Mouse (Mus musculus) limb, embryonic 11.5 days (tissue): ENCODE results near the gene Bcar3. TPM values are rescaled to one million over a fixed set of nuclear protein-coding genes. Genes with fewer than 3 reads are reported as not detected.
A peak's percentile ranks its signal among the peaks of the same experiment; 100 is the strongest.

Experiments
- ATAC-seq: fragments of 200-750 bp; cut with Nextera tagmentation; 2 replicates; pipeline ENCODE4 v1.8.0; 2017; ENCODE audit warnings: low read depth; ENCODE audit not compliant: insufficient number of reproducible peaks, low FRiP score, low TSS enrichment
- DNase-seq: peaks from one replicate; pipeline ENCODE4 v3.0.0-alpha.2; 2015; ENCODE audit warnings: low spot score
- H3K27ac ChIP-seq: fragments of 300-500 bp; sonication (generic); replicated peaks from 2 replicates; pipeline ENCODE4 v1.5.1; 2014; ENCODE audit warnings: low read depth, mild to moderate bottlenecking, low read length
- H3K27me3 ChIP-seq: fragments of 300-500 bp; sonication (generic); 2 replicates; pipeline ENCODE4 v1.6.1; 2014; ENCODE audit warnings: mild to moderate bottlenecking, low read length, mixed read lengths; ENCODE audit not compliant: control insufficient read depth, insufficient read depth
- H3K36me3 ChIP-seq: fragments of 300-500 bp; sonication (generic); 2 replicates; pipeline ENCODE4 v1.6.1; 2014; ENCODE audit warnings: mild to moderate bottlenecking, low read length, moderate library complexity, mixed read lengths; ENCODE audit not compliant: control insufficient read depth, insufficient read depth
- H3K4me1 ChIP-seq: fragments of 300-500 bp; sonication (generic); 2 replicates; pipeline ENCODE4 v1.6.1; 2014; ENCODE audit warnings: low read length, mixed read lengths; ENCODE audit not compliant: control insufficient read depth, insufficient read depth
- H3K4me2 ChIP-seq: fragments of 300-500 bp; sonication (generic); 2 replicates; pipeline ENCODE4 v1.6.1; 2014; ENCODE audit warnings: low read depth, mild to moderate bottlenecking, moderate library complexity; ENCODE audit not compliant: severe bottlenecking
- H3K4me3 ChIP-seq: fragments of 300-500 bp; sonication (generic); 2 replicates; pipeline ENCODE4 v1.5.1; 2014; ENCODE audit warnings: low read depth, low read length
- H3K9ac ChIP-seq: fragments of 300-500 bp; sonication (generic); 2 replicates; pipeline ENCODE4 v1.6.1; 2014; ENCODE audit warnings: mild to moderate bottlenecking, low read length
- H3K9me3 ChIP-seq: fragments of 300-500 bp; sonication (generic); 2 replicates; pipeline ENCODE4 v1.6.1; 2016; ENCODE audit warnings: low read length; ENCODE audit not compliant: control insufficient read depth
- WGBS: fragments of 180-500 bp; shearing (Covaris S2); extraction: QIAGEN DNeasy Blood & Tissue Kit; methylation state at CpG from one replicate; pipeline ENCODE4 v1.1.7; 2014; 5-methylcytosine and 5-hydroxymethylcytosine counted together
- microRNA counts: library from miRNA; unstranded; fragments of <30 nt; microRNA quantifications from one replicate; lab custom pipeline; 2016
- microRNA-seq: library from miRNA; unstranded; fragments of <30 nt; microRNA quantifications from one replicate; pipeline ENCODE4, GENCODE M21; 2016
- polyA plus RNA-seq: library from polyadenylated mRNA; unstranded; fragments of >200 nt; fragmentation: Nextera tagmentation; extraction: Ambion mirVana; gene quantifications from 2 replicates; pipeline ENCODE4 v1.2.1, GENCODE M21; 2014

Gene Bcar3
- polyA plus RNA-seq, 1 experiment from 2014 or later = 3.8 TPM

GRCm38 (mm10) chr3:122565285-122565684, 271.3 kb downstream of the Bcar3 start:
- H3K4me3 ChIP-seq = no peak overlapping the region
- no peak overlapping the region for H3K4me2 ChIP-seq
- no peaks in the 10 kb centered on the region for H3K27me3 ChIP-seq
- H3K4me1 ChIP-seq = no peaks in the 10 kb centered on the region
- H3K27ac ChIP-seq = no peak overlapping the region
- DNase-seq (no peak), ATAC-seq (no peak)
- H3K36me3 ChIP-seq = no peaks in the 10 kb centered on the region
- no peak overlapping the region for H3K9ac ChIP-seq
- H3K9me3 ChIP-seq = no peaks in the 10 kb centered on the region
- 18% methylated on average over 7 of the region's 7 CpGs for WGBS

- Histone ChIP-seq H3K36me3 (no peaks in the 10 kb centered on the region), H3K4me2 (no peak overlapping the region), H3K27ac (no peak overlapping the region), H3K9me3 (no peaks in the 10 kb centered on the region), H3K4me1 (no peaks in the 10 kb centered on the region), H3K27me3 (no peaks in the 10 kb centered on the region), H3K4me3 (no peak overlapping the region), H3K9ac (no peak overlapping the region)
- WGBS = 75% methylated on average over 3 of the region's 3 CpGs
- no peak for DNase-seq
- ATAC-seq = no peak
These were observed 272.2 kb downstream of the Bcar3 start for GRCm38 (mm10) chr3:122566112-122566511.

GRCm38 (mm10) chr3:122566549-122566948, 272.6 kb downstream of the Bcar3 start:
- Histone ChIP-seq H3K4me2 (no peak overlapping the region), H3K4me1 (no peaks in the 10 kb centered on the region), H3K36me3 (no peaks in the 10 kb centered on the region), H3K9me3 (no peaks in the 10 kb centered on the region), H3K27ac (no peak overlapping the region), H3K4me3 (no peak overlapping the region), H3K9ac (no peak overlapping the region), H3K27me3 (no peaks in the 10 kb centered on the region)
- ATAC-seq (no peak), DNase-seq (no peak)
- 67% methylated on average over 4 of the region's 4 CpGs for WGBS

GRCm38 (mm10) chr3:122573426-122574286, 279.7 kb downstream of the Bcar3 start:
- H3K36me3 ChIP-seq = no peaks in the 10 kb centered on the region
- no peak overlapping the region for H3K4me3 ChIP-seq
- H3K4me2 ChIP-seq = no peak overlapping the region
- no peak for DNase-seq
- H3K4me1 ChIP-seq = no peaks in the 10 kb centered on the region
- ATAC-seq = no peak
- no peak overlapping the region for H3K27ac ChIP-seq
- no peaks in the 10 kb centered on the region for H3K27me3 ChIP-seq
- WGBS = 90% methylated on average over 5 of the region's 5 CpGs
- no peaks in the 10 kb centered on the region for H3K9me3 ChIP-seq
- no peak overlapping the region for H3K9ac ChIP-seq

- Histone ChIP-seq H3K4me3 (no peak overlapping the region), H3K9me3 (no peaks in the 10 kb centered on the region), H3K27me3 (no peaks in the 10 kb centered on the region), H3K36me3 (no peaks in the 10 kb centered on the region), H3K9ac (no peak overlapping the region), H3K4me1 (no peaks in the 10 kb centered on the region), H3K4me2 (no peak overlapping the region), H3K27ac (no peak overlapping the region)
- DNase-seq (no peak), ATAC-seq (no peak)
- 88% methylated on average over 1 of the region's 1 CpGs for WGBS
These were observed 281.0 kb downstream of the Bcar3 start for GRCm38 (mm10) chr3:122574921-122575320.

GRCm38 (mm10) chr3:122577360-122577759, 283.4 kb downstream of the Bcar3 start:
- no peak for ATAC-seq
- H3K4me2 ChIP-seq = no peak overlapping the region
- no peaks in the 10 kb centered on the region for H3K4me1 ChIP-seq

More at GRCm38 (mm10) chr3:122577360-122577759, 283.4 kb downstream of the Bcar3 start:
- H3K27me3 ChIP-seq = no peaks in the 10 kb centered on the region
- no peak overlapping the region for H3K9ac ChIP-seq
- no peak overlapping the region for H3K4me3 ChIP-seq
- H3K27ac ChIP-seq = no peak overlapping the region
- no peaks in the 10 kb centered on the region for H3K36me3 ChIP-seq
- no peak for DNase-seq
- H3K9me3 ChIP-seq = no peaks in the 10 kb centered on the region

MicroRNAs within 50 kb of the gene (microRNA counts, 519-probe panel; counts per million panel counts)
- 1,535 counts per million, percentile 9 among the panel's probes with 10 or more counts for microRNA mmu-miR-760 (lab: Ali Mortazavi, UCI)

Small RNA genes within 50 kb of the gene (microRNA-seq; reads per million reads assigned to microRNA genes)
- gene Mir760 = 271 reads per million, percentile 61 among the genes with 10 or more reads in this experiment
- not detected for gene Mir7657

Other genes starting within 250 kb of the Bcar3 start
- 2.0 and 2.4 TPM in 2 replicates for gene Abca4, start 249.7 kb upstream of the Bcar3 start, polyA plus RNA-seq
- 45.0 and 45.1 TPM in 2 replicates for gene Gclm, start 48.6 kb upstream of the Bcar3 start, polyA plus RNA-seq
- 102 and 107 TPM in 2 replicates for gene Dnttip2, start 19.7 kb upstream of the Bcar3 start, polyA plus RNA-seq